Mouse (Mus musculus) liver, embryonic 11.5 days (tissue): ENCODE data around the gene Abo. TPM values are rescaled to one million over a fixed set of nuclear protein-coding genes. Genes with fewer than 3 reads are reported as not detected.

Experiments
- ATAC-seq: fragments of 200-750 bp; cut with Nextera tagmentation; replicated peaks from 2 replicates; pipeline ENCODE4 v1.8.0; 2017; ENCODE audit warnings: moderate number of reproducible peaks, mild to moderate bottlenecking, moderate TSS enrichment, moderate library complexity; ENCODE audit not compliant: low FRiP score
- DNase-seq: peaks from one replicate; pipeline ENCODE4 v3.0.0-alpha.2; 2017; ENCODE audit warnings: low spot score
- H3K27ac ChIP-seq: fragments of 300-500 bp; sonication (generic); 2 replicates; pipeline ENCODE4 v1.5.1; 2014; ENCODE audit warnings: mild to moderate bottlenecking, low read depth, low read length, control low read depth
- H3K27me3 ChIP-seq: fragments of 300-500 bp; sonication (generic); replicated peaks from 2 replicates; pipeline ENCODE4 v1.6.1; 2014; ENCODE audit warnings: low read length, mixed read lengths; ENCODE audit not compliant: control insufficient read depth, insufficient read depth
- H3K36me3 ChIP-seq: fragments of 300-500 bp; sonication (generic); 2 replicates; pipeline ENCODE4 v1.6.1; 2014; ENCODE audit warnings: mild to moderate bottlenecking, low read length, moderate library complexity, mixed read lengths; ENCODE audit not compliant: control insufficient read depth, insufficient read depth
- H3K4me1 ChIP-seq: fragments of 300-500 bp; sonication (generic); replicated peaks from 2 replicates; pipeline ENCODE4 v1.6.1; 2014; ENCODE audit warnings: low read length, mixed read lengths; ENCODE audit not compliant: control insufficient read depth, insufficient read depth
- H3K4me2 ChIP-seq: fragments of 300-500 bp; sonication (generic); 2 replicates; pipeline ENCODE4 v1.6.1; 2014; ENCODE audit warnings: mild to moderate bottlenecking, control low read depth, moderate library complexity
- H3K4me3 ChIP-seq: fragments of 300-500 bp; sonication (generic); 2 replicates; pipeline ENCODE4 v1.5.1; 2014; ENCODE audit warnings: low read depth, low read length, control low read depth
- H3K9ac ChIP-seq: fragments of 300-500 bp; sonication (generic); 2 replicates; pipeline ENCODE4 v1.6.1; 2014; ENCODE audit warnings: low read depth, low read length, control low read depth
- H3K9me3 ChIP-seq: fragments of 300-500 bp; sonication (generic); 2 replicates; pipeline ENCODE4 v1.6.1; 2016; ENCODE audit warnings: low read length, inconsistent platforms, mixed read lengths; ENCODE audit not compliant: control insufficient read depth
- WGBS: fragments of 180-500 bp; shearing (Covaris S2); extraction: QIAGEN DNeasy Blood & Tissue Kit; methylation state at CpG from one replicate; pipeline ENCODE4 v1.1.7; 2014; 5-methylcytosine and 5-hydroxymethylcytosine counted together
- polyA plus RNA-seq: library from polyadenylated mRNA; unstranded; fragments of >200 nt; fragmentation: Nextera tagmentation; extraction: Ambion mirVana; gene quantifications from 2 replicates; pipeline ENCODE4 v1.2.1, GENCODE M21; 2014

Abo gene
- polyA plus RNA-seq, 1 experiment from 2014 or later, result not detected

DNA sequence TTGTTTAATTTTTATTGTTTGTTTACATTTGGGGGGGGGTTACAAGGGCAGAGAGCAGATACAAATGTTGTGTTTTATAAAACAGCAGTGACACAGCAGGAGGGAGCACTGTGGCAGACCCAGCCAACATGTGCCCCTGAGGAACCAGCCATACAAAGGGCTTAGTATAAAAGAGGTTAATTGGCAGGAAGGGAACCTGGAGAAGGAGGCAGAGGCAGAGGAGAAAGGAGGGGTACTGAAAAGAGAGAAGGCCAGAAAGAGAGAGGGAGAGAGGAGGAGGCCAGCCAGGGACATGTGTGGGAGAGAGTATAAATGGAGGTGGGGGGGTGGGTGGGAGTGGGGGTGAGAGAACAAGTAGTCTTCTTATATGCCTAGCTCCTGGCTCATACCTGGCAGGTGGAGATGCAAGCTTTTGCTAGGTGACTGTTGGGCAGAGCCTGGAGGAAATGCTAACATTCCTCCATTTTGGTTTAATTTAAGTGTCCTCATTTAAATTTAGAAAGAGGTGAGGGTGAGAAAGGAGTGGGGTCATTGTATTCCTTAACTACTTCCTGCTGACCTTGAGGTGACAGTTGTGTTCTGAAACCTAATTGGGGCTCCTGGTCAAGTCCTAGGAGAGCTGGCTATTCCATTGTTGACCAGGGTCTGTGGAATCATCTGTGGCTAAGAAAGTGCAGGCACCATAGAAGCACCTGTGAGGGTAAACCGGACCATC, 37.4 kb downstream of the Abo start:
- Histone ChIP-seq H3K27ac (no peak overlapping the region), H3K9ac (no peak overlapping the region), H3K4me3 (no peak overlapping the region), H3K9me3 (no peaks in the 10 kb centered on the region), H3K36me3 (no peaks in the 10 kb centered on the region), H3K4me2 (no peak overlapping the region), H3K27me3 (no peaks in the 10 kb centered on the region), H3K4me1 (no peaks in the 10 kb centered on the region)
- DNase-seq (no peak), ATAC-seq (no peak)
- WGBS, result 76% methylated on average over 1 of the region's 1 CpGs

Other genes starting within 250 kb of the Abo start
- 10.5 and 11.1 TPM in 2 replicates for gene Fam69b, start 236.5 kb downstream of the Abo start, polyA plus RNA-seq
- not detected in 2 replicates for gene Lcn4, start 193.7 kb downstream of the Abo start, polyA plus RNA-seq
- 15.8 and 16.8 TPM in 2 replicates for gene Surf6, start 37.9 kb upstream of the Abo start, polyA plus RNA-seq
- 34.8 and 39.1 TPM in 2 replicates for gene Med22, start 45.7 kb upstream of the Abo start, polyA plus RNA-seq
- gene Rpl7a, start 45.8 kb upstream of the Abo start, polyA plus RNA-seq, result 874 and 991 TPM in 2 replicates
- 61.5 and 64.7 TPM in 2 replicates for gene Surf2, start 51.4 kb upstream of the Abo start, polyA plus RNA-seq
- 56.5 and 58.3 TPM in 2 replicates for gene Surf1, start 51.6 kb upstream of the Abo start, polyA plus RNA-seq
- 183 and 193 TPM in 2 replicates for gene Surf4, start 68.9 kb upstream of the Abo start, polyA plus RNA-seq
- 0.10 and 0.16 TPM in 2 replicates for gene Stkld1, start 69.1 kb upstream of the Abo start, polyA plus RNA-seq
- gene Rexo4, start 99.4 kb upstream of the Abo start, polyA plus RNA-seq, result 58.8 TPM in 2 replicates
- gene Adamts13, start 108.4 kb upstream of the Abo start, polyA plus RNA-seq, result 0.43 and 0.63 TPM in 2 replicates
- 32.6 and 32.9 TPM in 2 replicates for gene Cacfd1, start 144.9 kb upstream of the Abo start, polyA plus RNA-seq
- 0.51 and 0.64 TPM in 2 replicates for gene Slc2a6, start 163.0 kb upstream of the Abo start, polyA plus RNA-seq
- 0.12 and 0.13 TPM in 2 replicates for gene Mymk, start 207.2 kb upstream of the Abo start, polyA plus RNA-seq
- gene Adamtsl2, start 214.4 kb upstream of the Abo start, polyA plus RNA-seq, result 1.8 and 3.5 TPM in 2 replicates